Mouse (Mus musculus): ENCODE measurements at regions not wholly inside any gene's neighbourhood (a gene's known extent, or its start where the extent isn't known, plus 50 kb on each side); places are given as distances from the start of the nearest gene placed in this dataset.

DNA sequence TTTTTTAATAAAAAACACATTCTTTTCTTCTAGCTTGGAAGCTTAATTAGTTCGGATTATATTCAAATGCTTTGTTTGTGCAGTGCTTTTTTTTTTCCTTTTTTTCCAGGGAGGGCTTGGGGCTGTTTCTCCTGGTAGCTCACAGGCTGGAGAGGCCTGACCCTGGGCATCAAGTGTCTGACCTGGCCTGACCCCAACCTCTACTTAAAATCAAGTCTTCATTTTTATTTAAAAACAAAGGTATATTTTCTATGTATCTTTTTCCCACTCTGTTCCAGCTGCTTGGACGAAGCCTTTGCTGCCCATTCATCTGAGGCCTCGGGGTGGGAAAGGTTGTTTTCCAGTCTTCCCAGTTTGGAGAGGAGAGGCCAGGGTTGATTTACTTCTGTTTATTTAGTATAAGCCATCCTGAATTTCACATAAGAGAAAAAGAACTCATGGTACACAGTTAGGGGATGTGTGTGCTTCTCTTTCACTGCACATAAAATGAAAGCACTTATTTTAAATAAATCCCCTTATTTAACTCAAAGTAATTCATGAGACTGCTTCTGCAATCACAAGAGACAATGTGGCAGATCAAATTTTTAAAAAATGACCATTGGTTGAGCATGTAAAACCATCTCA is 539.1 kb downstream of the Ptprc start:
- no peak for DNase-seq (ENCODE audit: low spot score)

DNA sequence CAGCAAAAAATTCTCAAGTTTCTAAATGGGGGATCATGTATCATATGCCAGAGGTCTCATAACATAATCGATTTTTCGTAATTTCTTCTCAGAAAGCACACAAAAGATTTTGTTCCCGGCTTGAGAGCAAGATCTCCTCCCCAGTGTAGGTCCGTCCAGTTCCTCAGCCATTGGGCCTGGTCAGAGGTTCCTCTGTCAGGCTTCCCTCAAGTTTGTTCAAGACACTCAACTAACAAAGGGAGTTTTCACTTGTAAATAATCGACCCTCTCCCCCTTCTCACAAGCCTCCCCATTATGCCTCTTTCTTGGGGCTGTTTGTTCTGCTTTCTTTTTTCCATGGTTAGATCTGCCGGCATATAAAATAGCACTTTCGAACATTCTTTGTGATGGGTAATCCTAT is 539.7 kb downstream of the Ptprc start:
- no peak for DNase-seq (ENCODE audit: low spot score)

DNA sequence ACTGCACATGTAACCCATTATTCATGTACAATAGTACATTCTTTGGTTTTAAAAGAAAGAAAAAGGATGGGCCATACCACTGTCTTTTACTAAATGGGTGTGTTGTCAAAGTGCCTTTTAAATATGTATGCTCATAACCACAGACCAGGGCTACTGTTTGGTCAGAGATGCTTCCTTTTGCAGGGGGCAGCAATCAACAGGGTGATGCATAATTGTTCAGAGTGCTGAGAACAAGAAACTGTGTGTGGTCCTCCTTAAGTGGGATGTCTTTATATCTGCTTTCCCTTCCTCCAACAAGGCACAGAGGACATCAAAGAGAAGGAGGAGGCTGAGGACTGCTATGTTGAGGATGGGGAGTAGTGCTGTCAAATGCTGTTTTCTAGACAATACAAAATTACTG is 544.0 kb downstream of the Ptprc start:
- DNase-seq (ENCODE audit: low spot score), result no peak

DNA sequence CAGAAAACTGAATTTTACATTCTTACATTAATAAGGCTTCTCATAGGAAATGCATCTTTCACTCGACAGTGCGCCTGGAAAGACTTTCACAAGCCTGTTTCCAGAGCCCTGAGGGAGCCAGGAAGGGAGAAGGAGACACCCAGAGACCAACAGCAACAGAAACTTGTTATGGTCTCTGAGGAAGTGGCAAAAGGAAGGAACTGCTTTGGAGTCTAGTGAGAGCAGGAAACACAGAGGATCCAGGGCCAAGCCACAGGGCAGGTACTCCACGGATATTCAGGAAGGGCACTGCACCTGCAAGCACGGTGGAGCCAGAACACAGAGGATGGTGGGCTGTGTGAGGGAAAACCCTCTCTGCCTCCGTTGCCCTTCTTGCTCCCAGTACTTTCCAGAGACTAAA is 554.8 kb downstream of the Ptprc start:
- no peak for DNase-seq (ENCODE audit: low spot score)

DNA sequence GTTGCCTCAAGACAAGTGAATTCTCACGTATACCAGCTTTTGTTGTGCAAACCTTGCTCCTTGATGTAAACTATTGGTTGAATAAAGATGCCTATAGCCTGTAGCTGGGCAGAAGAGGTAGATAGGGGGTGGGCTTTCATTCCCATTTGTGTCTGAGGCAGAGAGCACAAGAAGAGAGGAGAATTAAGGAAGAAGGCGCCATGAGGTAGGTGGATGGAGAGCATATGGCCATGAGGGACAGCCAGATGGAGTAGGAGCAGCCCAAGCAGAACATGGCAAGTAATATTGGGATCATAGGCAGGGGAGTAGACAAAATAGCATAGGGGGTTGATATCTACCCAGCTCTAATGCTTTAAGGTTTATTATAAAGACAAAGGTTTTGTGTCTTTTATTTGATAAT is 557.3 kb downstream of the Ptprc start:
- no peak for DNase-seq (ENCODE audit: low spot score)

DNA sequence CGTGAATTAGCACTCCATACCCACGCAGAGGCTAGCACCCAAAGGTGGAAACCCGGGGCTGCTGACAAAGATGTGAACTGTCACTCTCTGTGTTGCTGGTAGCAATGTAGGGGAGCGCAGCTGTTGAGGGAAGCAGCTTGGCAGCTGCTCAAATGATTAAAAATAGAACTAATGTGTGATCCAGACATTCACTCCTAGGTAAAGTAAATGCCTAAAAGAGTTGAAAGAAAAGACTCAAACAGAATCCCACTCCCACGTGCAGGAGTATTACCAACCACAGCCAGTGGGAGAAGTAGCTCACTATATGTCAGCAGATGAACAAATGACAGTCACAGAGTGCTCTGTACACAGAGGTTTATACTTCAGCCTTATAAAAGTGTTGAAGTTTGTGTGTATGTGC is 558.0 kb downstream of the Ptprc start:
- DNase-seq (ENCODE audit: low spot score), result no peak

DNA sequence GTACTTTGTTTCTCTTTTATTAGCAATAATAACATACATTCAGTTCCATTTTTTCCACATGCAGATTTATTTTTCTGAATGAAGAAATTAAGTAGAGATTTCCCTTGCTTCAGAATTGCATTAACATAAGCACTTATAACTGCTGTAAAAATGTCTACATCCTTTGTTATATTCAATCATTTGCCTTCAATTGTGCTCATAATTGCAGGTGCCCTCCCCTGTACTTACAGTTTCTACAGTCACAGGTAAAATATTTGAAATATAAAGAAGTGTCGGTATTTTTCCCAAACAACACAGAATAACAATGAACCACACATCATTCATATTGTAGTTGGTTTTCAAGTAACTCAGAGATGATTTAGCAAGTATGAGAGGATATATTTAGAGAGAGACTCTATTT is 568.8 kb downstream of the Ptprc start:
- no peak for DNase-seq (ENCODE audit: low spot score)

DNA sequence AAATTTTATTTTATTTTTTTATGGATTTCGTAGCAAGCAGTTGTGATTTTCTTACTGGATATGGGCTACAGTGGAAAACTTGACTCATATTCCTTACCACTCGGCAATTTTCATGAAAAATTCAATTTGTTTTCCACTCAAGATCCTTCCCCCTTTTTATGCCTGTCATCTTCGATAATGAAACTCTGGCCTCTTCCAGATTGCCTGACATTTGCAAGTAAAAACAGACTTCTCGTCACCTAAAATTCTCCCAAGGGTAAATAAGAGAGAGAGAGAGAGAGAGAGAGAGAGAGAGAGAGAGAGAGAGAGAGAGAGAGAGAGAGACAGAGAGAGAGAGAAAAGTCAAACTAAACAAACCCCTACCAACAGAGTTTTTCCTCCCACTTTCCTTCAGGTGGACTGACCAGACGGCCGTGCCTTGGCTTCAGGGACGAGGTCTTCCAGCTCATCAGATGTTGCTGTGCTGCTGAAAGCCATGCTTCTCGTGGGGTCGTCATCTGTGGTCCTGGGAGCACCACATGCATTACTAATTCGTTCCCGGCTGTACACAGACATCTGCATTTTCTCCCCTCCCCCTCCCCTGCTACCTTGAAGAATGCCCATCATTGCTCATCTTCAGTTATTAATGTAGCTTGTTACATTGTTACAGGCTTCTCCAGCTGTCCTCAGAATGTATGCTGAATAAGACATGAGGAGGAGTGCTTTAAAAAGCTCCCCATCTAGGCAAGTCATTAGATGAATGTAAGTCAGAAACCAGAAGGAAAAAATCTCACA is 569.4 kb downstream of the Ptprc start:
- DNase-seq (ENCODE audit: low spot score), result no peak

DNA sequence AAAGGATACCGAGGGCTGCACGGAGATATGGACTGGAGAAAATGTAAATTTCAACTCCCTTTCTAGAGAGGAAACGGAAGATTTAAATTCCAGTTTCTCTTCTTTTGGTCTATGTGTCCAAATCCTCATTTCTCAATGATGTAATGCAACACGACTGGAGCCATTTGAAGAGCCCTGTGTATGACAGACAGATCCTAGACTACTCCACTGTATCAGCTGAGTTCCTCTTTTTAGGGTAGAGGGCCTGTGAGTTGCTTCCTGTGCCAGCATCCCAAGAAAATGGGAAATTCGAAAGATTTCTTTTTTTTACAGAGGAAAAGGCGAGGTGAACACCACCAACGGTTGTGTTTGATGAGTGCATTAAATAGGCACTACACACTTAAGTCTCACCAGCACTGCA is 581.8 kb downstream of the Ptprc start:
- DNase-seq (ENCODE audit: low spot score), result no peak

DNA sequence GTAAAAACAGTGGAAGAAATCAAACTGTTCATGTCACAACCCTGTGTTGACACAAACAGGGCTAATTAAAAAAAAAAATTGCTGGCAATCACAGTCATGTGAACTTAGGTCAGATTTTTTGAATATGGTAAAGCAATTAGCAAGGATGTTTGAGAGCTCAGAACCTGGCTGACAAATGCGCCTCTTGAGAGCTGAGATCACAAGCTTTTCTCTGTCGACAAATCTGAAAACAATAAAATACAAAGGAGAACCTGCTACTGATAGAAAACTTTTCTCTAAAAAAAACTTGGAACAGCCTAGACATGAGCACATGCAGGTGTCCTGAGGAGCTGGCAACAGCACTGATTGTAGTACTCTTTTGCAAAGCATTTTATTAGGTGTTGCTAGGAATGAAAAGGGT is 583.6 kb downstream of the Ptprc start:
- DNase-seq (ENCODE audit: low spot score), result no peak

DNA sequence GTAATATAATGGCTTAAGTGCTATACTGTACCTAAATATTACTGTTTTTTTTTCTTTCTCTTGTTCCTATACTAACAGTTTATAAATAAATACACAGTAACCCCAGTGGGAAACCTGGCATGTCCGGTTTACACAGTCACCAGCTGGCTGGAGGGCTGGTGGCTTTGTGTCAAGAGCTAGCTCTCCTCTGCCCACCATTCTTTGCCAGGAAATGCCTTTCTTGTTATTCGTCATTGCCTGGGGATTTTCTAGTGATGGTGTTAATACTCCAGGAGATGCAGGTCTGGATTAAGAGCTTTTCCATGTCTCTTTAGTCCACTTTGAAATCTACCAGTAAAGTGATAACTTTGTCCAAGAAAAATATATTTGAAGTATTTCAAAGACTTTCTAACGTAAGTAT is 584.2 kb downstream of the Ptprc start:
- no peak for DNase-seq (ENCODE audit: low spot score)

DNA sequence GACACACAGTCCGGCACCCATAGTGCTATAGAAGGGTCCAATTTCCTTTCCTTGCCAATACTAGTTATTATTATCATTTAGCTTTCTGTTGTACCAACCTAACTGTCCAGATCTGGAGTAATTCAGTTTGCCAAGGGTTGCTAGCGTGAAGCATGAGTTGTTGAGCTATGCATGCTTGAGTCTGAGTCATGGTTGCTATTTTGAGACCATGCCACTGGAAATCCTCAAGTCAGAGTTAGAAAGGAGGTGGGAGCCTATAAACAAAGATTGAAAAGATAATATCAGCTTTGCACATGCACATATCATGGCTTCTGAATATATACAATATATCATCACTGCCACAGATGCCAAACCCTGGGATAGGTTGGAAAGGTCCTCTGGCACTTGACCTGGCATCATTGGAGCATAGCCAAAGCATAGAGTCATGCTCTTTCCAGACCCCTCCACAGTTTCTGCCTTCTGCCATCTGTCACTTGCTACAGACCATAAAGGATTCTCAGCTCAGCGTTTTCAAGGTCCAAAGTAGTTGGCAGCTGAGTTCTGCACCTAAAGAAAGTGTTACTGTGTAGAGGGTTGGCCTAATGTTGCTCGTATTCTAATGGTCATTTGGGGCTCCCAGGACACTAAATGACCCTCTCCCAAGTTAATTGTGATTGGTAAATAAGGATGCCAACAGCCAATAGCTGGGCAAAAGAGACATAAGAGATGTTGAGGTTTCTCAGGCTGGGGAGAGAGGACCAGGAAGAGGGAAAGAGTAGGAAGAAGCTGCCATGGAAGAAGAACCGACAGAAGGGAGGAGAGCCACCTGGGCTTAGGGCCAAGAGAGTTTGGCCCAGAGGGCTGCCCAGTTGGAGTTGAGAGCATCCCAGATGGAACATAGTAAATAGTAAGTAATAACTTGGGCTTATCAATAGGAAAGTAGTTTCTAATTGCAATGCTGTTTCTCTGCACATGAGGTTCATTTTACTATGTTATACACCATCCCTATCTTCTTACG is 586.9 kb downstream of the Ptprc start:
- DNase-seq (ENCODE audit: low spot score), result no peak

DNA sequence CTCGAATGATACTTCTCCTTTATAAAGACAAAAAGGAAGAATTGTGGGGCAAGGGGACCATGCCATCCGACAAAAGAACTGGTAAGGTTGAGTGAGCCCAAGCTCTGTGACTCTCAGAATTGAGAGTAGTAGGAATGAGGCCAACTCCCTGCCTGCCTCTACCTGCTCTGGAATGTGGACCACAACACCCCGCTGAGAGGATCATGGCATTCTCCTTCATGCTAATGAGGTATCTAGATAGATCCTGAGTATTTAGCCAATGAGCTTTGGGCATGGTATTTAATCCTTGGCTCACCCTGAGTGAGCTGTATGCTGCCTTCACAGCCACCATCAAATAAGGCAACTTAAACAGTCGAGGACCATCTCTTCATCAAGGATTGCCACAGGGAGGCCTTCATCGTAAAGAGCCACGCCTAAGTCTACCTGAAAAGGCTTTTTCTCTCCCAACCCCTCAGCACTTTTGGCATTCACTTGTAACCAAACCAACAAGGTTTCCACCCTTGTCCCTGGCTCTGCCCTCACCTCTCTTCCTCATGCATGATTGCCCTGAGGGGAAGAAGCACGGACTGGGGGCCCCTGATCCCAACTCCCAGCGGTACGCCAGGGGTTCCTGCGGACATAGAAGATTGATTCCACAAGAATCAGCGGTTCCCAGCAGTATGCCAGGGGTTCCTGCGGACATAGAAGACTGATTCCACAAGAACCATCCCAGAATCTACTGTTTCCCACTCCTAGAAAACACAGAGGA is 587.9 kb downstream of the Ptprc start:
- DNase-seq (ENCODE audit: low spot score), result no peak

DNA sequence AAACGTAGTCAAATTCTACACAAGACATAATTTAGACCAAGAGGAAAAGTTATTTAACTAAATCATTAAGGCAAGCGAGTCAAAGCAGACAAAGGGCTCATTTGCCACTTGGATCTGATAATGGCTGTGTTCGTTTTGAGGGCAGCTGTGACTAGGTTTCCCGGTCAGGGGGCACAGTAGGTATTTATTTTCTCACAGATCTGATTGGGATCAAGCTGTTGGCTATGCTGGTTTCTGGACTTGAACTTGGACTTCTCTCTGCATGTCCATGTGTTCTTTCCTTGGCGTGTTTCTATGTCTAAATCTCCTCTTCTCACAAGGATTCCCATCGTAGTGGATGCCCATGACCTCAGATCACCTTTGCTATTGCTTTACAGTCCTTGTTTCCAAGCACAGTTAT is 590.8 kb downstream of the Ptprc start:
- DNase-seq (ENCODE audit: low spot score), result no peak

DNA sequence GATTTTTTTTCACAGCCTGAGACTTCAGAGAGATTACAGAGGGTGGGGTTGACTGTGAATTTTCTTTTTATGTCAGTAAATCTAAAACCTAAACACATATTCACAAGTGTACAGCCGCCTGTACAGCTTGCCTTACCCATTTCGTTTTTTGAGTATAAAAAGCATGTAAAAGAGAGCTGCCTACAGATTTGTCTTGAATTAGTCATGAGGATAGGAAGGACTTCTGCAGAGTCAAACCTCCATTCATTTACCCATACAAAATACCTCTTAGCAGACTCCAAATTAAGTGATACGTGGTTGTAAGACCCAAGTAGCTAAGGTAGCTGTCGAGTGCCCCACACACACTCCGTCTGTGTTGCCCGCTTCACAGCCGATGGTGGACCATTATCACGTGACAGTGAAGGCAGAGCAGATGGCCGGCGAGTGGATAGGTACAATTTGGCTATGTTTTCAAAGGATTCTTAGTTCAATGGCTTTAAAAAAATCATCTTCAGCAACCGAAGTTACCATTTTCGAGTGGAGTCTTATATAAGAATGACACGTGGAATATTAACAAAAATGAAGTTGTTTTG is 591.3 kb downstream of the Ptprc start:
- DNase-seq (ENCODE audit: low spot score), result no peak

DNA sequence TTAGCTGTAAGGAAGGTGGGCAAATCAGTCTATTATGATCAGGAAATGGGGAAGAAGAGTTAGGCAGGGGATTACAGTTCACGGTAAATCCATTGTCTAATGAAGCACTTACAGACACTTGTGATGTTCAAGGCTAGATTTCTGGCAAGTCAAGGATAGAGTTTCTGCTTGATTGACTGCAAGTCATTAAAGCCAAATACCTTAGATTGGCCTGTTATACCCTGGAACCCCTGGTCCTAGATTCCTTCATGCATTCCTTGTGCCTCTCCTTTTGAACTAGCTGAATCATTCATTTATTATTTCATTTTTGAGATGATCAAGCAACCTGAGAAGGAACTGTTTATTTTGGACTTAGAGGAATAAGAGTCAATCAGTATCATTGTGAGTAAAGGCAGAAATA is 597.9 kb downstream of the Ptprc start:
- DNase-seq (ENCODE audit: low spot score), result no peak

DNA sequence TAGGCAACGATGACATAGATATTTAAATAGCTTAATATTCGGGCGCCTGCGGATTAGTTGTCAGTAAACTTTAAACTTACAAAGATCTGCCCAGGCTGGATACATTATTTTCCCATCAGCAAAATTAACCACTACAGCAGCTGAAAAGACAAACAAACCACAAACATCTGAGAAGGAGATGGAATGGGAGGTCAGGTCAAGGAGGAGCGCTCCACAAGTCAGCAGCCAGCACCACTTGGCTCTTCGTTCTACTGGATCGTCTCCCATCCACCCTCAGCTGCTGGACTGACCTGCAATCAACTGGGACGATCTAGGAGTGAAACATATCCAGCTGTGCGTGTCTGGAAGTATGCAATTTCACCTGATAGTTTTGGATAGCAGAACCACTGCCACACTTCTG is 599.3 kb downstream of the Ptprc start:
- no peak for DNase-seq (ENCODE audit: low spot score)

DNA sequence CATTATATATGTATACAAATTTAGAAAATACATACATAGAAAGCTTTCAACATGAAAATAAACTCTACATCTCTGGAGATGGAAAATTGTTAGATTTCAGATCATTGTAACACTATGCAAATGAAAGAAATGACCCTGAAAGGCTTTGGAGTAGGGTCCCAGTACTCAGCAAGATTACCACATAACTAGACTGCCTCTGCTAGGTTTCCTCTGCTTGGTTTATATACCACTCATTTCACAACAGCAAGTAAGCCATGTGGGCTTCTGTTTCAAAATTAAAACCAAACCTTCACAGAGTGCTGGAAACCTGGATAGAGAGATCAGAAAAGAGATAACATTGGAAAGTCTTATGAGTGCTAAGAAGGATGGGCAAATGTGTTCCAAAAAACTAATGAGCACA is 600.1 kb downstream of the Ptprc start:
- no peak for DNase-seq (ENCODE audit: low spot score)

DNA sequence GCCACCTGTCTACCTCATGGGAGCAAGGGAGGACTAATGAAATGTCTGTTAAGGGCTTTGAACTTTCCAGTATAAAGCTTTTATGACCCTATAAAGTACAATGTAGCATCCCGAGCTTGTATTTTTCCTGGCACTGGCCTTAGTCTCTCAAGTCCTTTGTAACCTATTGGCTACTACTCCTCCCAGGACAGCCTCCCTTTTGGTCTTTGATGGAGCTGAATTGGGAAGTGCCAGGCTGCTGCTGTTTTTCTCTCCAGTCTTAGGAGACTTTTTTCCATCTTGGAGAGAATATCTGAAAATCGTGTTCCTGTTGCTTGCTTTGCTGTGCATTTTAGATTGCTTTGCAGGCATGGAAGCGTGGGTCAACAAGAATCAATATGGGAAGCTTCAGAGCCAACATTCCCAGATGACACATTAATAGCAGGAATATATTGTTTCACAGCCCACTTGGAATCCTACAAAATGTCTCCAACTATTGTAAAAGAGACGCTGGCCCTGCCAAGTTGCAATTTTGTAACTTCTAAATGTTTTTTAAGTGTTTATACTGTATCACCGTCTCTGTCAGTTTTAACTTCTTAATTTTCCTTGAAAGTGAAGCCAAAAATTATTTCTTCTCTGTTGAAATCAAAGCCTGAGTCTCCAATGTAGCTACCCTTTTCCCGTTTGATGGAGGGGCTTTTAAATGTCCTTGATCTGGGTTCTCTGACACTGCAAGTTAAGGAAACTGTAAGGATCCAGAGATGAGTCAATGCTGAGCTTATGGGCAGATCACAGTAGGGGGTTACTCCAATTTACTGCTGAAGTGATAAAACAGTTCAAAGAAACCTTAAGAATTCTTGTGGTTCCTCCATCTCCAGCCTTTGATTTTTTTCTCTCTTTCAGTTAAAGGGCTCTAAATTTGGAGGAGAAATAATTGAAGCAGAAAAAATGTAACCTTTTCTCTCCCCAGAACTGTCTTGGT is 603.3 kb downstream of the Ptprc start:
- no peak for DNase-seq (ENCODE audit: low spot score)

DNA sequence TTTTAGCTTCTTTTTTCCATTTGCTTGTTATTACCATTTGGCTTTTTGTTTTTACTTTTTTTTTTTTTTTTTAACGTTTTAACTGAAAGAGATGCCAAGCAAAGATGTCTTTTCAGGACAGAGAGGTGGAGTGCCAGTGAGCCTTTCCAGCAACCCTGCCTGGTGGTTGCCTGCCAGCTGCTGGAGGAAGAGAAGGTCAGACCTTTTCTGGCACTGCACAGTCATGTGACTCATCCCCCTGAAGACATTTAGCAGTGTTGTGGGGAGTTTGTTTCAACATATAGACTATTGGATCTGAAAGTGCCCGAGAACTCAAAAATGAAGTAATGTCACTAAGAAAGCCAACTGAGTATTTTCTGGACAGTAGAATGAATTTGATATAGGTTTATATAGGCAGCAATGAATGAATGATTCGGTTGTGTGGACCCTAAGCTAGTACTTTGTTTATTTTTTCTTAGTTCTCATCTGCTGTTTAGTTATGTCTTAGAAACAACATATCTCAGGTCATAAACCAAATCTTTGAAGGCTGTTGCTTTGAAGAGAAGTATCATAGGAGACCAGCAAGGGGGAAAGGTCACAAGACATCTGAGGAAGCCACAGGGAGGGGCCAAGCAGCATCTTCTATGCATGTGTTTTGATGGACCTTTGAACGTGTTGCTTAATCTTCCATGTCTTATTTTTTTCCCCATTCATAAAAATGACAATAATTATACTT is 604.2 kb downstream of the Ptprc start:
- no peak for DNase-seq (ENCODE audit: low spot score)
